Mouse (Mus musculus) embryo, embryonic 10.5 days (tissue): ENCODE measurements around the gene Stk32b.

Experiments used
- DNase-seq: peaks from one replicate; pipeline ENCODE4 v3.0.0-alpha.2; 2015; ENCODE audit warnings: low spot score

Stk32b gene

GRCm38 (mm10) chr5:37716505-37717372 is at the start of gene Stk32b:
Gene Stk32b (minus strand): TSS chr5:37717171.
- DNase-seq, result peak; percentile 76

DNA sequence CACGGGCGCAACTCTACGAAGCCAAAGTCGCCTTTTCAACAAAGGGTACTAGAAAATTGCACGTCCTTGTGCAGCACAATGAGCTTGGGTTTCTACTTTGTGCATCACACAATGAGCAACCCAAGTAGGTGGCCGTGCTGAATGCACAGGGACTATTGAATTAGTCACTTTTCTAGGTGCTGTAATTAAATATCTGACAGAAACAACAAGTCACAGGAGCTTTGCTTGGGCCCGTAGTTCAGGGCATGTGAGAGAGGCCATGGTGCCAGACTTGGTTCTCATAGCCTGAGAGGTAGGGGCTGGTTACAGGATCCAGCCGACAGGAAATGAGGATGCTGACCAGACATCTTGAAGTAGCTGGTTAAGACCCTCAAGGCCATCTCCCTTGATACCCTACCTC is 48.9 kb upstream of the Stk32b start:
- DNase-seq, result peak; percentile 32

GRCm38 (mm10) chr5:37762046-37762445 is 45.1 kb upstream of the Stk32b start:
- DNase-seq, result no peak

- DNase-seq, result no peak
Measured at GRCm38 (mm10) chr5:37753366-37753765, 36.4 kb upstream of the Stk32b start.

GRCm38 (mm10) chr5:37752027-37752967 is 35.3 kb upstream of the Stk32b start:
- DNase-seq, result peak; percentile 88

DNA sequence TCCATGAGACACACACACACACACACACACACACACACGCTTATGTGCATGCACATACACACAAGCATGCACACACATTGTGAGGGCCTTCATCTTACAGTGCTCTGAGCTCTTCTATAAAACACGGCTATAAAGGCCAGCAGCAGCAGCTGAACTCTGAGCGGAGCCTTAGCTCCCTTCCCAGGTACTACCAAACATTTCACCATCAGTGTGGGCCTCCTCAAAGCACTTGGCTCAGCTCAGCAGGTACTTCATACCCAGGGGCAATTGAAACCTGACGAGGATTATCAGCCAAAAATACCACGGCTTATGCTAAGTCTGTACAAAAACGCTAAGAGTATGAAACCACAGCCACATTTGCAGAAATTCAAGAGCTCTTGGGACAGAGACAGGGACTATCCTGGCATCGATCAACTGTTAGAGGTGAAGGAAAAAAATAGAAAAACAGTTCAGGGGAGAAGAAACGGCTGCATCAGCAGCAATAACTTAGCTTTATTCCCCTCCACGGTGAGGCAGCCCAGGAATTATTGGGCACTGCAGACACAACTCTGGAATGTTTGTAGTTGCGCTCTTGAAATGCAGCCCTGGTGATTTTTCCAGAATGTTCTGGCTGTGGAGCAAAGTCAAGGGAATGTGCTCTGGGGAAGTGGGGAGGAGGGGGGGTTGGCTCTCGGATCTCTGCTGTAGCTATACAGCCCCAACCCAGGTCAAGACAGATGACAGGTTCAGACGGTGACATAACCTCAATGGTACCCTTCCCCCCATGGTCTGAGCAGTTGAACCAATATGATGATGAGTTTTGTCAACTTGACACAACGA is 27.1 kb upstream of the Stk32b start:
- no peak for DNase-seq

- peak; percentile 28 for DNase-seq
Measured at GRCm38 (mm10) chr5:37736213-37736612, 19.2 kb upstream of the Stk32b start.

- DNase-seq, result no peak
Measured at GRCm38 (mm10) chr5:37735224-37735623, 18.3 kb upstream of the Stk32b start, which contains the start of gene Cytl1. Gene Cytl1 (plus strand): TSS chr5:37735519.

DNA sequence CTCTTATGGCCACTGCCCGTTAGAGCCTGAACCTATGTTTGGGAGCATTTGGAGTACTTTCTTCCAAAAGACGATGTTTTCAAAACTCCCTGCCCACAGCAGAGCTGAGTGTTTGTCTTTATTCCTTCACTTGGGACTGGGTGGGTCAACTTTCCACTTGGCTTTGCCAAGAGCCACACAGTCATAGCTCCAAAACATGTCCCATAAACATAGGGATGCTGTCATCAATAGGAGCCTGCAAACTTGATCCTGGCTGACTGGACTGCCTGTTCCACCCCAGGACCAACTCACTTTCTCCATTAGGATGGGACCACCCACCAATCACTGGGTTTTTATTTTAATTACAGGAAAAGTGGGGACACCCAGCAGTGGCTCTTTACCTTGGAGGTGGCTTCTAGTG is 13.8 kb upstream of the Stk32b start:
- no peak for DNase-seq

GRCm38 (mm10) chr5:37725220-37725886 is 8.4 kb upstream of the Stk32b start:
- DNase-seq, result no peak

DNA sequence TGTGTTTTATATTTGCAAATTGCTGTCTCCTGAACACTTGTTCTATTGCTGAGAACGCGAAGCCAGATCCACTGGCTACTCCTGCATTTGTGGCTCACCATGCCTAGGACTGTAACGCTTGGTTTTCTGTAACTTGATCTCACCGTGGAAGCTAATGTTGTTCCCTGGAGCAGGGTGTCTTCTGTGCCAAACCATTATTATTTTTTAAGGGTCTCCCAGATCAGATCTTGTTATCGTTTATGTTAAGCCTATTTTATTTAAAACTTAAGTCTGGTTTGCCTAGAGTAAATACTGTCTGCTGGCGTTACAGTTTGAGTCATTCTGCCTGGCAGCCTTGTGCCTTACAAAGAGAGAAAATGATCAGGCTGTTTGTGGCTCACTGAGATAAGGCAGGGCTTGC is 3.7 kb upstream of the Stk32b start:
- peak; percentile 14 for DNase-seq

DNA sequence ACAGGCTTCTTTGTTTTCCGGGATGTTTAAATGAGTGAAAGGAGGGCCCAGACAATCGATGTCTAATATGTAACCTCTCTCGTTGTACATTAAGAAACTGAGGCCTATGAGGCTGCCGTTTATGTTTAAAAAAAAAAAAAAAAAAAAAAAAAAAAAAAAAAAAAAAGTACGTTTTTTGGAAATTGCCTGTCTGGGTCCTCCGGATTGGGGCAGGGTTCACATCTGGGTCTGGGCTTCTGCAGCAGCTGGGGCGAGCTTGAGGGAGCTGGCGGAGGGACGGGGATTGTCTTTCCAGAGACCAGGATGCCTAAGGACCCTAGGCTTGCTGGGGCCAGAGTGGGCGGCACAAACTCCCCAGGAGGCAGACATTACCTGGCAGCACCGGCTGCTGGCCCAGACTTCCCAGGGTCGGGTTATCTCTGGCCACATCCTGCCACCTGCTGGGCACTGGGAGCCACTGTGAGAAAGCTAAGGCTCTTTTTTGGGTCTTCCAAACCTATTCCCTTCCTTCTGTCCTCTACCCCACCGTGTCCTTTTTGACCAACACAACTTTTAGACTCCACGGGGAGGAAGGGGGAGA is 503 bp upstream of the Stk32b start:
- DNase-seq, result peak; percentile 78

DNA sequence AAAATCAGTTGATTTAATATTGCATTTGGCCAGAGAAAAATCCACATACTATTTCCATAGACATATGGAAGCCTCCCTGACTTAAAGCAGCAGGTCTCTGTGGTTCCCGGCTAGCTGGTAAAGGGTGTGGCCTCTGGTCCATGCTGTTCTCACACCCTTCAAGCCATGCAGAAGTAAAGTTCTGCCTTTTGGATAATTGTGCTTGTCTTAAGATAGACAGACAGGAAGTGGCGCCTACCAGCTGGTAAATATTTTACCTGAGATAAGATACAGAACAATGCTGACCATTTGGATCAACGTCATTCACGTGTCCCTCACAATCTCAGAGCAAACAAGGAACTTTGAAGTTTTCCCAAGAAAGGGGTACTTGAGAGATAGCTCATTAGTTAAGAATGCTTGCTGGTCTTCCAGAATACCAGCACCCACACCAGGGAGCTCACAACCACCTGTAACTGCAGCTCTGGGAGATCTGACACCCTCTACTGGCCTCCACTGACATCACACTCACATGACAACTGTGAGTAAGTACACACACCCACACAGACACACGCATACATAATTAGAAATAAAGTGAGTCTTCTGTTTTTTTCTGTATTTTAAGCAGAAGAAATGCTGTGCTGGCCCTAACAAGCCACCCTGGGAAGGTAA is 7.6 kb downstream of the Stk32b start:
- DNase-seq, result no peak

DNA sequence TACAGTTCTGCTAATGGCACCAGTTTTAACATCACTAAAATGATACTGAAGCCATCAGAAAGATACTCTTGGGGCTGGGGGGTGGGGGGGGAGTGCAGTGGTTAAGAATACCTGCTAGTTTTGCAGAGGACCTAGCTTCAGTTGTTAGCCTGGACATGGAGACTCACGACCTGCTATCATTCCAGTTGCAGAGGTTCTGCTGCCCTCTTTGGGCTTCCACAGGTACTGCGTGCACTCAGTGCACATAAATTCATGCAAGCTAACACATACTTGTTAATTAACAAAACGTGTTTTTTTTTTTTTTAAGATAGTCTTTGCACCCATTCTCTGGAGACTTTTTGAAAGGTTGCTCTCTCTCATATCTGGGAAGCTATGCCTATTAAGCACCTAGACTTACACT is 8.8 kb downstream of the Stk32b start:
- no peak for DNase-seq

DNA sequence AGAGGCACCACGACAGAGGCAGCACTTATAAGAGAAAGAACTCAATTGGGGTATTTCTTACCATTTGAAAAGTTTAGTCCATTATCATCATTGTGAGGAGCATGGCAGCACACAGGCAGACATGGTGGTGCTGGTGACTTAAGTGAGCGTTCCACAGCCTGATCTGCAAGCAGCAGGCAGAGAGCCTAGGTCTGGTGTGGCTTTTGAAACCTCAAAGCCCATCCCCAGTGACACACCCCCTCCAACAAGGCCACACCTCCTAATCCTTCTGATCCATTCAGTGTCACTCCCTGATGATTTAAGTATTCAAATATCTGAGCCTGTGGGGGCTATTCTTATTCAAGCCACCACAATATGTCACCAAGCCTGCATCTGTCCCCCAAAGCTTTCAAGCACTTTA is 12.0 kb downstream of the Stk32b start:
- DNase-seq, result no peak

DNA sequence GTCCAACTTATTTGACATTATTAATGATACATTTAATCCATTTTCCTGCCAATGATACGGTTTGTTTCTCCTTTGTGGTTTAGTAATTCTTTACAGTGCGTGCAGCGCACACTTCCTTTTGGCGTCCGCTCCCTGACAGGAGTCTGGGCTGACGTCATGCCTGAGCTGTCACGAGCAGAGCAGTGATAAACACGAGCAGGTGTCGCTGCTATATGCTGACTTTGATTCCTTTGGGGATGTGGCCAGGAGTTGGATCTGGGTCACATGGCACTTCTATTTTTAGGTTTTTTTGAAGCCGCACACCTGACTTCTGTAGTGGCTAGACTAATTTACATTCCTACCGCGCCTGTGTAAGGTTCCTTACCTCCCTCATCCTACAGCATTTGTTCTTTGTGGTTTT is 17.2 kb downstream of the Stk32b start:
- no peak for DNase-seq

DNA sequence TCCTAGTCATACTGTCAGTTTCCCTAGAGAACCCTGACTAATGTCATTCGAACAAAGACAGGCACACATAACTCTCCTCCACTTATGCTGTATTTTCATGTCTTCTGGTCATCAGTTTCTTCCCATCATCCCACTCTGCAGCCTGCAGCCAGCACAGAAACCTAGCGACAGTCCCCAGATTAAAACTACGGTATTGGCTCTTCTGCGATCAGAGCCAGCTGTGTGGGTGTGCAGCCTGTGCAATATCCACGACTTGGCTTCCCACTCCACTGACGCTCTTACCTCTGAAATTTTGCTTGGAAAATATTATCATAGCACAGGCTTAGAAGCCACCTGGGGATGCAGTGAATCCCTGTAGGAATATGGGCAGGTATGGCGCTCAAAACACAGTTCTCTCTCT is 19.7 kb downstream of the Stk32b start:
- DNase-seq, result no peak

- DNase-seq, result peak; percentile 38
Measured at GRCm38 (mm10) chr5:37695773-37696172, 21.2 kb downstream of the Stk32b start.

DNA sequence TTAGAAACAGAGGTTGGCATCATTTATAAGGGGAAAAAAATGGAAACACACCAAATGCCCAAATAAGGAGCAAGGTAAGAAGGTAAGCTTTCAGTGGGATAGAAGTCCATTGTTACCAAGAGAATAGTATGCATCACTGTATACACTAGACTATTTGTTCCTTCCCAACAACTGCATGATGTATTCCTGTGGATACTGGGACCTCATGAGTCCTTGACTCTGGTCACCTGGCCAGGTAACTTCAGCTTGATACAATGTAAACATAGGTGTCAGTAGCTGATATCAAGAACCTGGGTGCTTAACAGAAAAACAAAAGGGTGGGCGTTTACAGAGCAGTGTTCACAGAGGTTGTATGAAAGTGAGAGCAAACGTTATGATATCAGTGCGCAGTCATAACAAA is 24.2 kb downstream of the Stk32b start:
- DNase-seq, result no peak

DNA sequence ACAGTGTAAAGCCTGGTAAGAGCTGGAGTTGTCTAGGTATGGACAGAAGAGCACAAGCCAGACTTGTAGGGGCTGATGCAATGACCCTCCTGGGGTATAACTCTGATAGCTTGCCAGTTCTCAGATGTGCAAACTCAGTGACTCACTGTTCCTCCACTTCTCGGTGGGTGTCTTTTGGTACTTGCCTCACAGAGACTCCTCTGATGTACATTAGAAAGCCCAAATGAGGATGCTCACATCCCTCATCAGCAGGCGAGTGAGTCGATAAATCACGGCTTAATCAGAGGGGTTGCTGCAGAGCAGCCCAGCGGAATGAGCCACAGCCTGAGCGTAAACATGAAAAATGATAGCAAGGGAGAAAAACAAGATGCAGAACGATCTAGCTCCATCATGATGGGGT is 46.2 kb downstream of the Stk32b start:
- no peak for DNase-seq

GRCm38 (mm10) chr5:37664962-37665361 is 52.0 kb downstream of the Stk32b start:
- no peak for DNase-seq
